Mouse (Mus musculus): Measurements from ENCODE around the gene Olfr1225.

DNA sequence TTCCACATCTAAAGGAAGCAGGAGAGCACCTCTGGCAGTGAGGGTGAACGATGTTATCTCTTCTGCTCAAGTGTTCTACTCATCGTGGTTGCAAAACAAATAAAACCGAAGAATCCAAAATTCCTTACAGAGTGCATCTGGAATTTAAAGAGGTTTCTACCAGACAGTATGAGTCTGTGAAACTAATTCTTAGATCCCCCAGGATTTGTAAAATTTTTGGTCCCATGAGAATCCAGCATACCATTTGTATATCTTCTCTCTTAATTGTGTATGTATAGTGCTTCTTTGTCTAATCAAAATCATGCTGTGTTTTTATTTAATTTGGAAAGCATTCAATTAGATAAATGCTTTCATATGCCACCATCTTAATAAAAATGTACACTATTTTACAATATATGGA lies 41.5 kb downstream of the Olfr1225 start, which contains the start of gene Olfr1222:
- no peak for TF ChIP-seq GATA1 (IDR thresholded peaks at IDR 0.05; ENCODE audit: borderline replicate concordance, low read length)
- TF ChIP-seq FLI1 (IDR thresholded peaks at IDR 0.05; ENCODE audit: low read length) = no peak

Measured in megakaryocyte, embryonic 14.5 days (primary cell).